Mouse (Mus musculus): ENCODE data around the gene Klhl35. TPM values are rescaled to one million over a fixed set of nuclear protein-coding genes. Genes with fewer than 3 reads are reported as not detected.
A peak's percentile ranks its signal among the peaks of the same experiment; 100 is the strongest.

The Klhl35 gene
- total RNA-seq, 1 experiment from 2014 or later: 0.43 TPM

- DNase-seq: no peak
These were observed 12.9 kb upstream of the Klhl35 start for GRCm38 (mm10) chr7:99452859-99453258.

- no peak for DNase-seq
These were observed 11.8 kb upstream of the Klhl35 start for GRCm38 (mm10) chr7:99454044-99454443.

- no peak for DNase-seq
These were observed 7.0 kb upstream of the Klhl35 start for GRCm38 (mm10) chr7:99458849-99459248.

- DNase-seq: no peak
These were observed 5.7 kb upstream of the Klhl35 start for GRCm38 (mm10) chr7:99459888-99460652.

GRCm38 (mm10) chr7:99463120-99463519, 2.7 kb upstream of the Klhl35 start:
- no peak for DNase-seq

- DNase-seq: no peak
These were observed 2.1 kb downstream of the Klhl35 start for GRCm38 (mm10) chr7:99467916-99468282.

GRCm38 (mm10) chr7:99468283-99469132, 2.7 kb downstream of the Klhl35 start:
- DNase-seq: peak; percentile 62

- no peak for DNase-seq
These were observed 4.0 kb downstream of the Klhl35 start for GRCm38 (mm10) chr7:99469680-99470405.

- DNase-seq: no peak
These were observed 5.8 kb downstream of the Klhl35 start for GRCm38 (mm10) chr7:99471578-99471977.

GRCm38 (mm10) chr7:99473638-99474407, 8.0 kb downstream of the Klhl35 start:
- peak; percentile 57 for DNase-seq

GRCm38 (mm10) chr7:99474836-99475561, 9.2 kb downstream of the Klhl35 start:
- no peak for DNase-seq

GRCm38 (mm10) chr7:99475562-99475911, 9.7 kb downstream of the Klhl35 start:
- DNase-seq: no peak

- DNase-seq: no peak
These were observed 10.8 kb downstream of the Klhl35 start for GRCm38 (mm10) chr7:99476558-99477114.

- no peak for DNase-seq
These were observed 11.4 kb downstream of the Klhl35 start for GRCm38 (mm10) chr7:99477235-99477634.

- no peak for DNase-seq
These were observed 16.8 kb downstream of the Klhl35 start for GRCm38 (mm10) chr7:99482637-99483036.

GRCm38 (mm10) chr7:99483271-99483923, 17.6 kb downstream of the Klhl35 start, which contains the start of gene Rps3:
Gene Rps3 (minus strand): TSS chr7:99483738.
- DNase-seq: peak; percentile 86

GRCm38 (mm10) chr7:99483924-99484319, 18.1 kb downstream of the Klhl35 start:
- DNase-seq: no peak

- DNase-seq: no peak
These were observed 18.9 kb downstream of the Klhl35 start for GRCm38 (mm10) chr7:99484679-99485078.

- DNase-seq: no peak
These were observed 23.9 kb downstream of the Klhl35 start for GRCm38 (mm10) chr7:99489708-99490107.

GRCm38 (mm10) chr7:99499128-99499527, 33.3 kb downstream of the Klhl35 start:
- DNase-seq: no peak
